Mouse (Mus musculus) layer of hippocampus, adult 9-10 months (tissue): ENCODE data around the gene Gm5796.
"Not testable (repeated sequence)": the region's sequence is repeated elsewhere in the genome, so short reads cannot be mapped to it uniquely, and the experiment has no call there.

Source experiments
- DNase-seq: peaks from one replicate; pipeline ENCODE4 v3.0.0; 2022; ENCODE audit warnings: low spot score

The Gm5796 gene

GRCm38 (mm10) chr14:4023641-4024040, at the start of gene Gm5796:
Gm5796 (plus strand) TSS chr14:4023941.
- not testable (repeated sequence) for DNase-seq

DNA sequence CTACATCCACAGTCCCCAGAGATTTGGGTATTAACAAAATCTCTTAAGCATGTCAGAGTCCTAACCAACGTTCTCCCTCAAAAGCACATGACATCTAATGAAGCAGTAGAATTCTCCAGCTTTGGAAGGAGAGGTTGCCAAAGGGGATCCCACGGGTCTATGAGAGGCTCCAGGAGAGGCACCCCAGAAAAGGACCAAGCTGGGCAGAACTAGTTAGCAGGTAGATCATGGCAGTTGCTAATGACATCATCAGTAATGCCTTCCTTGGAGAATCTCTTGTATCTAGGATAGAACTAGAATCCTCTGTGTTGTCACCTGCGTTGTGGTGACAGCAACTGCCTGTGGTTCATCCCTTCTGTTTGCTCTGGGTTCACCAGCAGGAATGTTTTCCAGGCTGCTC, 25.6 kb upstream of the Gm5796 start, which contains the start of gene Gm3099:
Gene Gm3099, plus strand, starts transcription at position 301 of the 400 bp plus-strand sequence.
- not testable (repeated sequence) for DNase-seq

DNA sequence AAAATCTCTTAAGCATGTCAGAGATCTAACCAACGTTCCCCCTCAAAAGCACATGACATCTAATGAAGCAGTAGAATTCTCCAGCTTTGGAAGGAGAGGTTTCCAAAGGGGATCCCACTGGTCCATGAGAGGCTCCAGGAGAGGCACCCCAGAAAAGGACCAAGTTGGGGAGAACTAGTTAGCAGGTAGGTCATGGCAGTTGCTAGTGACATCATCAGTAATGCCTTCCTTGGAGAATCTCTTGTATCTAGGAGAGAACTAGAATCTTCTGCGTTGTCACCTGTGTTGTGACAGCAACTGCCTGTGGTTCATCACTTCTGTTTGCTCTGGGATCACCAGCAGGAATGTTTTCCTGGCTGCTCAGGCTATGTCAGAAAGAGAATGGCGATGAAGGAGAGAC, 60.1 kb downstream of the Gm5796 start, which contains the start of gene Gm3115:
Gene Gm3115, plus strand, starts transcription at position 301 of the 400 bp plus-strand sequence.
- not testable (repeated sequence) for DNase-seq
